Mouse (Mus musculus) left cerebral cortex, postnatal 36 days (tissue): ENCODE data around the gene Snx13. TPM values are rescaled to one million over a fixed set of nuclear protein-coding genes. Genes with fewer than 3 reads are reported as not detected.

Experiments
- DNase-seq, 2 experiments: peaks; one replicate each; pipeline ENCODE4 v3.0.0; 2021 to 2022; ENCODE audit warnings: low spot score in 2 of 2, mixed read lengths in 1 of 2
- intact Hi-C: fragments of 180-260 bp; cut with DNase I; formaldehyde crosslinking; loops from one replicate; pipeline ENCODE4 v1.15.1; 2025
- total RNA-seq, 2 experiments: library from RNA; stranded (reverse); gene quantifications; 2 replicates each; pipeline ENCODE4 v1.2.3; 2021

Snx13 gene
- total RNA-seq, 2 experiments from 2014 or later, result 59.2 to 63.2 TPM

- intact Hi-C loops, result no loop called here
- no peak for DNase-seq
Observed at GRCm38 (mm10) chr12:35041964-35042363, 5.0 kb upstream of the Snx13 start.

GRCm38 (mm10) chr12:35046310-35046998 lies 532 bp upstream of the Snx13 start:
- intact Hi-C loops, result no loop called here
- DNase-seq, result no peak

GRCm38 (mm10) chr12:35047320-35048225 lies 587 bp downstream of the Snx13 start:
- intact Hi-C loops, result no loop called here
- DNase-seq, result no peak

DNA sequence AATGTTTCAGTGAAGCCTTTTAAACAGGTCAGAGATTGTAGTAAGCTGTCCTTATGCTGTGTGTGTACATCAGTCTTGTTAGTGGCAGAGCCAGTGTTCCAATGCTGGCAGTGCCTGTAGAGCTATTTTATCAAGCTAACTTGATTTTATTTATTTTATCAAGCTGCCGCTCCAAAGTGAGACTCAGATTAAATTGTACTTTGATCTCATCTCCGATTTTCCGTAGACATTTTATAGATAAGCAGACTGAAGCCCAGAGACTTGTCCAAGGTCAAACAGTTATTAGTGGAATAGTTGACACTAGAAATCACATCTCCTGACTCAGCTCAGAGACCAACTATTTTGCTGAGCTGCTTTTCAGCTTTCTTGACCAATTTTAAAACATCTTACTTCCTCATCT lies 1.9 kb downstream of the Snx13 start:
- intact Hi-C loops, result no loop called here
- DNase-seq, result no peak

DNA sequence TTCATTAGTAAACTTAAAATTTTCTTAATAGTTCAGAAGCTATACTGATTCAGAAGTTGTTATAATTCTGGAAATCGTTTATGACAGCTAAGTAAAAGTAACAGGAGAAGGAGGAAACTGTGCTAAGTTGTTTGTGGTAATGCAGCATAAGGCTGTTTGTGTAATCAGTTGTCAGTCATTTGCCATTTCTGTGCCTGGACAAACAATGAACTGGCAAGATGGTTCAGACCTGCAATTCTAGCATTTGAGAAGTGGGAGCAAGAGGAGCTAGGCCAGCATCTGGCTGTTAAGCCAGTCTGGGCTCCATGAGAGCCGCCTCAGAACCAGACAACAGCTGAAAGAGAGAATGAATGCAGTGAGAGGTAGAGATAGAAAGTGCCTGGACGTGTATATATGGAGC lies 3.5 kb downstream of the Snx13 start:
- intact Hi-C loops, result no loop called here
- no peak for DNase-seq

DNA sequence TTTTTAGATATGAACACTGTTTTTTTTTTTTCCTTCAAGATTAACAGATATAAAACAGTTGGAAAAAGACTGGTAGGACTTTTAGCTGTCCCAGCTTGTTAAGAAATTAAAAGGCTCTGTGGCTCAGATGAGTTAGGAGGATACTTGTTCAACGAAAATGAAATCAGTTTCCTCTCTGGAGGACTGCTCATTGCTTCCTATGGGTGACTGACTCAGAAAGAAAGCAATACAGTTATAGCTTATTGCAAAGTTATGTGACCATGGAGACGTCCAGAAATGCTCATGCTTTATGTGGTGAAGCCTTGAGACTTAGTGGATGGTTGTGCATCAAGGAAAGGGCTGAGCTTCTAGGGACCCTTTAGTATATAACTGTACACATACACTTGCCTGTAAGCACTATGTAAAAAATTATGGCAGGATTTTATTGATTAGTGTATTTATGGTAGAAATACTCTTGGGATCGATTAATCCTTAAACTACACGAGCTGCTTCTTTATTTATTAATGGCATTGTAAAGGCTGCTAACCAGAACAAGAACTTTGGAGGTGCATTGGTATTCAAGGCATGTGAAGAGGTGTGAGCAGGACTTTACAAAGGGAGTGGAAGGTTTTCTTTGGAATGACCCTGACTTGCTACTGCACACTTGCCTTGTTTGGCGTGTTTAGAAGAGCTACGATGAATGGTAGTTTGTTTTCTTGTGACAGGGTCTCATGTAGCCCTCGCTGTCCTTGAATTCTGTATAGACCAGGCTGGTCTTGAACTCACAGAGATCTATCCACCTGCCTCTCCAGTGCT lies 4.2 kb downstream of the Snx13 start:
- intact Hi-C loops, result no loop called here
- no peak for DNase-seq

DNA sequence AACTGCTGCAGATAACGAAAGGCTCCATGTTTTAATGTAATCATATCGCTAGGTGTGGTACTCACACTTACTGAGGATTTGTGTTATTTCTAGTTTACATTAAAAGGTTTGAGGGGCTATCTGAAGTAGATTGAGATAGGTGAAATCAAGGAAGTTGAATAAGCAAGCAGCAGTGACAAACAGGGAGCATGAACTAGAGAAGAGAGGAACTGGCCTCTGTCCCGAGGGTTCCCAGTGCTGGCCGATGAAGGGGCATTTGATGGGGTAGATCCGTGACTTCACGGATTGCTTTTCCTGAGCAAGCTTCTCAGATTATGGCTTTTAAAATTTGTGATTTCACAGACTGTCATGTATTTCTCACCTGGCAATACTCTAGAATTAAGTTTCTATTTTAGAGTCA lies 7.4 kb downstream of the Snx13 start:
- intact Hi-C loops, result no loop called here
- no peak for DNase-seq

DNA sequence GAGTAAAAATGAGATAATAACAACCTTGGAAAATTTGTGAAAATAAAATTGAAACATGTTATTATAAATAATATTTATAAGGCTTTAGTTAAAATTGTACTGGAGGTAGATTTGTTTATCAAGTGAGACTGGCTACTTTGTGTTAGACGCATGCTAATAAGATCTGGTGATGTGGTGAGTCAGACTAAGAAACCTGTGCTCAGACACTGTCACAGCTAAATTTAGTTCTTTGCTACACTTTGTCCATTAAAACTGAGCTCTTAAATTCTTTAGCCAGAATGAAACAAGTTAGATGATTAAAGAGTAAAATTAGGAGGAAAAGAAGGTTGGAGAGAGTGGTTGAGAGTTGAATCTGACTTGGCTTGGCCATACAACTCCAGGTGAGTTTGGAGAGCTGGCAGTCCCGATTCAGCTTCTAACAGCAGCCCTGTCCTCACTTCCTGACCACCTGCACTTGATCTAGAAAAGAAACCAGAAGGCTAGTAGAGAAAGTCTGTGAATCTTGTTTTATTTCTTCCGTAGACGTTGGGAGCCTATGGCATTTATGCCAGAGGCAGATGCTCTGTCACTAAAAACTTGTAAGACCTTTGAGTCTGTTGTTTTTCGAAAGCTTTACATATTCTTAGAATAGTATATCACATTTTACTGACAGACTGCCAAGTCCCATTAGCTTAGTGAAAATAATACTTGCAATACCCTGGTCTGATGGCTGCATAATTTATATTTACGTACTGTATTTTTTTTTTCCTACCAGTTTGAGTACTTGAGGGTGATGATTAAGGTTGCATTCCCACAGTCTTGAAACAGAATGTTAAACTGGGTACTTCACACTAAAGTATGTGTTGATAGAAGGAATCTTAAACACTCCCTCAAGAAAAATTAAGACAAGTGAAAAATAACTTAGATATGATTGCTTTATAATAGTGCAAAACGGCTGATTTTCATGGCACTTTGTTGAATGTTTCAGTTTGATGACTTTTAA lies 8.4 kb downstream of the Snx13 start:
- DNase-seq, result no peak
- intact Hi-C loops, result no loop called here

DNA sequence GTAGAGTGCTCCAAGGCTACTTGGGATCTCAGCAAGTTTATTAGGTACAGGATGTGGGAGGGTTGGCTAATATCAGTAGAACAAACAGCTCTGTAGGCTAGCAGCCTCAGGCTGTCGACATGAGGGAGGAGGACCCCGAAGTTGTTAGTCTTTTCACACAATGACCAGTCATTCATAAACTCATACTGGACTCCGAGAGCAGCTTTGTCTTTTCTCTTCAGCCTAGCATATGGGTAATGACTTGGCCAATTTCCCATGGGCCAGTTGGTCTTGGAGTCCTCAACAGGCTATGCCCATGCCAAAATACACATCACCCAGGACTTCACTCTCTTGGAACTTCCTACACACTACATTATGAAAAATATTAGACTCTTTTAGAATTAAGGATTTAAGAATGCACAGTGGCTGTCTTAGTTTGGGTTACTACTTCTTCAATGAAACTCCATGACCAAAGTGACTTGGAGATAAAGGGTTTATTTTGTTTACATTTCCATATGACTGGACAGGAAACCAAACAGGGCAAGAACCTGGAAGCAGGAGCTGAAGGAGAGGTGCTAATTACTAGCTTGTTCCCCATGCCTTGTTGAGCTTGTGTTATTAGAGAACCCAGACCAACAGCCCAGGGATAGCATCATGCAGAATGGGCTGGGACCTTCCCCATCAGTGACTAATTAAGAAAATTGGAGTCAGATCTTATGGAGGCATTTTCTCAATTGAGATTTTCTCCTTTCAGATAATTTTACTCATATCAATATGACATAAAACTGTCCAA lies 16.9 kb downstream of the Snx13 start:
- intact Hi-C loops, result no loop called here
- no peak for DNase-seq

GRCm38 (mm10) chr12:35067621-35068020 lies 20.6 kb downstream of the Snx13 start:
- DNase-seq, result no peak
- intact Hi-C loops, result no loop called here

DNA sequence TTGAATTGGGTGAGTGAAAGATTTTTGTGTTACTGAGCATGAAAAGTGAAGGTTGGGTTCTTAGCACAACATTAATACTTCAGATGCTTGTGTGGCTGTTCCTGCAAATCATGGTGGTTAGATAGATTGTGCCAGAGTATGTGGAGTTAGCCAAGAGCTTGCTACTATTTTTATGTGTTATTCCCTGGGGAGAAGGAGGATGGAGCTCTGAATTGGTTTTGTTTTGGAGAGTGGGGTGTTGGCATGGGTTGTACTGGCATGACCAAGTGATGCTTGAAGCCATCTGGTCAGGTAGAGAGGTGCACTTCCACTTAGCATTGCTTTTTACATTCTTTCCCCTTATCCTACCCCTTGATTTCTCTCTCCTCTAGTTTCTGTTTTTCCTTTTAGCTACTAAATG lies 24.4 kb downstream of the Snx13 start:
- intact Hi-C loops, result no loop called here
- DNase-seq, result no peak

DNA sequence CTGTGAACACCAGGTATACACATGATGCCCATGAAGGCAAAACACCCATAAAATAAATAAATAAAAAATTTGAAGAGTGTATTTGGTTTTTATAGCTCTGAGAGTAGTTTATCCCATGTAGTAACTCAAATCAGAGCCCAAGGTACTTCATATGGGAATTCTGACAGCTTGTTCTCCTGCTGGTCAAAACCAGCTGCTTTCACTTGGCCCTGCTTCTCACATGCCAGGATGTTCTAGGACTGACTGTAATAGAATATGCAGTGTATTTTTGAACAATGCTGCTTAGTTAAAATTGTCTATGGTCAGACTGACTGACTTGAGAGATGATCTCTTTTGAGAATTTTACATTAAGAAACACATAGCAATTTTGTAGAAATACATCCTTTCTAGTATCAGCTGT lies 25.2 kb downstream of the Snx13 start:
- DNase-seq, result no peak
- intact Hi-C loops, result no loop called here

- no peak for DNase-seq
- intact Hi-C loops, result no loop called here
Observed at GRCm38 (mm10) chr12:35075993-35076392, 29.0 kb downstream of the Snx13 start.

GRCm38 (mm10) chr12:35123549-35123948 lies 76.6 kb downstream of the Snx13 start:
- intact Hi-C loops, result no loop called here
- no peak for DNase-seq

- intact Hi-C loops, result no loop called here
- DNase-seq, result no peak
Observed at GRCm38 (mm10) chr12:35153186-35153585, 106.2 kb downstream of the Snx13 start.

GRCm38 (mm10) chr12:35154149-35154548 lies 107.2 kb downstream of the Snx13 start:
- intact Hi-C loops, result no loop called here
- DNase-seq, result no peak

DNA sequence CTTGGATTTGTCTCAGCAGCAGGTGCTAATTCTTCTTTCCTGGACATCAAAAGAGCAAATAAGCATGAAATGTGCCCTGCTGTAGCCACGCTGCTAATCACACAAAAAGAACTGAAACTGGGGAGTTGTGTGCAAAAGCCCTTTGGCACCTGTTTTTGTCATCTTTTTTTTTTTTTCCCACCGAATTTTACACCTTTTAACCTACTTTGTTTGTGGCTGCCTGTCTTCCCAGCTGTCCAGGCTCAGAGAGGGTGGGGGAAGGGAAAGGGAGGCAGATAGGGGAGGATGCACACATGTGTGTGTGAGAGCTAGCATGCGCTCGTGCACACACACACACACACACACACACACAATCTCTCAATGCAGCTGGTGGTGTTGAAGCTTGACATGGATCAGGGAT lies 110.3 kb downstream of the Snx13 start:
- DNase-seq, result no peak
- intact Hi-C loops, result no loop called here

DNA sequence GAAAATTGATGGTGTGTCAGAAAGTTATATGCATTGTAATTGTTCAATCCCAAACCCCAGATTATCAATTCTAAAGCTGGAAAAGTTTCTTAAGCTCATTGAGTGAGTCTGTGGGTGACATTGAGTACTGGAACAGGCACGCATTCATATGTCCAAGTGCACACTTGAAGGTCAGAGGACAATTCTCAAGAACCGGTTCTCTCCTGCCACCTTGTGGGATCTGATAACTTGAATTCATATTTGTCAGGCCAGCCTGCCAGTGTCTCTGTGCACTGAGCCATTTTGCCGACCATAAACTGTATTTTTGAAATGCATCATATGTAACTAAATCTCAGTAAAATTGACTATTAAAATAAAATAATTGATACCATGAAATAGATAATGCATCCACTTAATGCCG lies 114.7 kb downstream of the Snx13 start:
- intact Hi-C loops, result no loop called here
- no peak for DNase-seq

DNA sequence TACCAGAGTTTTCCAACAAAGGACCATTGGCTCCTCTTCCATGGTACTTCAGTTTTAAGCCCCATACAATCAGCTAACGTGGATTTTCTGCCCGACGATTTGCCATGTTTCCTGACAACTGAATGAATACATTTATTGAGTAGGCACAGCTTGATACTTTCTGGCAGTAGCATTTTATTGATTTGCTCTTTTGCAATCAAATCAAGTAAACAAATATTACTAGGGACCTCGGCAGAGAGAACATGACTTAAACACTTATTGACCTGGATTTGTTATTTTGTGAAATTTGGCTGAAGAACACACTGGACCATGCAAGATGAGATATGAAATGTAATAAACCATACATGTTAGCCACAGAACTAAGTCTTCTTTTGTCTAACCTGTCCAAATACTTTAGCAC lies 123.3 kb downstream of the Snx13 start:
- intact Hi-C loops, result no loop called here
- DNase-seq, result no peak
